Mouse (Mus musculus) liver, embryonic 16.5 days (tissue): ENCODE measurements around the gene Frmd4a. TPM values are rescaled to one million over a fixed set of nuclear protein-coding genes. Genes with fewer than 3 reads are reported as not detected.

Source experiments
- ATAC-seq: fragments of 200-750 bp; cut with Nextera tagmentation; 2 replicates; pipeline ENCODE4 v1.8.0; 2017; ENCODE audit warnings: low read depth, mild to moderate bottlenecking, moderate number of reproducible peaks, moderate library complexity
- H3K27ac ChIP-seq: fragments of 300-500 bp; sonication (generic); 2 replicates; pipeline ENCODE4 v1.5.1; 2014; ENCODE audit warnings: mild to moderate bottlenecking, low read length
- H3K27me3 ChIP-seq: fragments of 300-500 bp; sonication (generic); 2 replicates; pipeline ENCODE4 v1.6.1; 2014; ENCODE audit warnings: low read depth, low read length, mixed read lengths; ENCODE audit not compliant: control insufficient read depth, insufficient read depth
- H3K36me3 ChIP-seq: fragments of 300-500 bp; sonication (generic); 2 replicates; pipeline ENCODE4 v1.6.1; 2014; ENCODE audit warnings: mild to moderate bottlenecking; ENCODE audit not compliant: control insufficient read depth, insufficient read depth
- H3K4me1 ChIP-seq: fragments of 300-500 bp; sonication (generic); 2 replicates; pipeline ENCODE4 v1.6.1; 2014; ENCODE audit warnings: low read depth, low read length, mixed read lengths; ENCODE audit not compliant: control insufficient read depth
- H3K4me2 ChIP-seq: fragments of 300-500 bp; sonication (generic); 2 replicates; pipeline ENCODE4 v1.6.1; 2014; ENCODE audit warnings: low read depth, low read length, mixed read lengths
- H3K4me3 ChIP-seq: fragments of 300-500 bp; sonication (generic); 2 replicates; pipeline ENCODE4 v1.5.1; 2014; ENCODE audit warnings: low read depth, mild to moderate bottlenecking, low read length
- H3K9ac ChIP-seq: fragments of 300-500 bp; sonication (generic); 2 replicates; pipeline ENCODE4 v1.6.1; 2014; ENCODE audit warnings: low read depth, low read length
- H3K9me3 ChIP-seq: fragments of 300-500 bp; sonication (generic); replicated peaks from 2 replicates; pipeline ENCODE4 v1.6.1; 2016; ENCODE audit warnings: low read length; ENCODE audit not compliant: control insufficient read depth
- WGBS: fragments of 180-500 bp; shearing (Covaris S2); extraction: QIAGEN DNeasy Blood & Tissue Kit; methylation state at CpG from one replicate; pipeline ENCODE4 v1.1.7; 2014; ENCODE audit not compliant: insufficient replicate concordance; 5-methylcytosine and 5-hydroxymethylcytosine counted together
- polyA plus RNA-seq: library from polyadenylated mRNA; unstranded; fragments of >200 nt; fragmentation: Nextera tagmentation; extraction: Ambion mirVana; gene quantifications from 2 replicates; pipeline ENCODE4 v1.2.1, GENCODE M21; 2015

Gene Frmd4a
- polyA plus RNA-seq, 1 experiment from 2014 or later, result 19.8 TPM

GRCm38 (mm10) chr2:4421757-4422156 is 404.2 kb downstream of the Frmd4a start:
- Histone ChIP-seq H3K4me2 (no peak overlapping the region), H3K4me1 (no peaks in the 10 kb centered on the region), H3K9me3 (no peaks in the 10 kb centered on the region), H3K4me3 (no peak overlapping the region), H3K9ac (no peak overlapping the region), H3K27me3 (no peaks in the 10 kb centered on the region), H3K36me3 (no peaks in the 10 kb centered on the region), H3K27ac (no peak overlapping the region)
- ATAC-seq, result no peak
- 57% methylated on average over 2 of the region's 2 CpGs for WGBS

GRCm38 (mm10) chr2:4423896-4424295 is 406.4 kb downstream of the Frmd4a start:
- Histone ChIP-seq H3K4me1 (no peaks in the 10 kb centered on the region), H3K9ac (no peak overlapping the region), H3K9me3 (no peaks in the 10 kb centered on the region), H3K36me3 (no peaks in the 10 kb centered on the region), H3K27me3 (no peaks in the 10 kb centered on the region), H3K4me2 (no peak overlapping the region), H3K4me3 (no peak overlapping the region), H3K27ac (no peak overlapping the region)
- 69% methylated on average over 6 of the region's 6 CpGs for WGBS
- no peak for ATAC-seq

GRCm38 (mm10) chr2:4428407-4428855 is 410.9 kb downstream of the Frmd4a start:
- Histone ChIP-seq H3K4me2 (no peak overlapping the region), H3K9ac (no peak overlapping the region)
- WGBS, result 27% methylated on average over 7 of the region's 7 CpGs

GRCm38 (mm10) chr2:4433119-4433518 is 415.6 kb downstream of the Frmd4a start:
- no peaks in the 10 kb centered on the region for H3K36me3 ChIP-seq
- WGBS, result 15% methylated on average over 4 of the region's 4 CpGs

More at GRCm38 (mm10) chr2:4428407-4428855, 410.9 kb downstream of the Frmd4a start:
- H3K36me3 ChIP-seq, result no peaks in the 10 kb centered on the region
- ATAC-seq, result no peak
- no peaks in the 10 kb centered on the region for H3K9me3 ChIP-seq
- H3K27ac ChIP-seq, result no peak overlapping the region
- H3K27me3 ChIP-seq, result no peaks in the 10 kb centered on the region
- H3K4me1 ChIP-seq, result no peaks in the 10 kb centered on the region
- H3K4me3 ChIP-seq, result no peak overlapping the region

GRCm38 (mm10) chr2:4435051-4435450 is 417.5 kb downstream of the Frmd4a start:
- no peaks in the 10 kb centered on the region for H3K9me3 ChIP-seq
- H3K27ac ChIP-seq, result no peak overlapping the region
- no peaks in the 10 kb centered on the region for H3K27me3 ChIP-seq
- ATAC-seq, result no peak
- 51% methylated on average over 8 of the region's 8 CpGs for WGBS
- H3K4me3 ChIP-seq, result no peak overlapping the region
- no peaks in the 10 kb centered on the region for H3K36me3 ChIP-seq
- H3K9ac ChIP-seq, result no peak overlapping the region
- H3K4me1 ChIP-seq, result no peaks in the 10 kb centered on the region
- H3K4me2 ChIP-seq, result no peak overlapping the region

More at GRCm38 (mm10) chr2:4433119-4433518, 415.6 kb downstream of the Frmd4a start:
- ATAC-seq, result no peak
- Histone ChIP-seq H3K4me2 (no peak overlapping the region), H3K4me1 (no peaks in the 10 kb centered on the region), H3K27me3 (no peaks in the 10 kb centered on the region), H3K27ac (no peak overlapping the region), H3K9me3 (no peaks in the 10 kb centered on the region), H3K4me3 (no peak overlapping the region), H3K9ac (no peak overlapping the region)

GRCm38 (mm10) chr2:4436361-4437231 is 419.1 kb downstream of the Frmd4a start:
- Histone ChIP-seq H3K9ac (no peak overlapping the region), H3K27me3 (no peaks in the 10 kb centered on the region), H3K4me2 (no peak overlapping the region), H3K4me1 (no peaks in the 10 kb centered on the region), H3K27ac (no peak overlapping the region), H3K36me3 (no peaks in the 10 kb centered on the region), H3K4me3 (no peak overlapping the region), H3K9me3 (no peaks in the 10 kb centered on the region)
- WGBS, result 67% methylated on average over 19 of the region's 19 CpGs
- ATAC-seq, result no peak

- Histone ChIP-seq H3K27ac (no peak overlapping the region), H3K4me3 (no peak overlapping the region), H3K4me2 (no peak overlapping the region), H3K9ac (no peak overlapping the region), H3K4me1 (no peaks in the 10 kb centered on the region), H3K36me3 (no peaks in the 10 kb centered on the region), H3K9me3 (no peaks in the 10 kb centered on the region), H3K27me3 (no peaks in the 10 kb centered on the region)
- 29% methylated on average over 7 of the region's 7 CpGs for WGBS
- no peak for ATAC-seq
These were observed 421.2 kb downstream of the Frmd4a start for GRCm38 (mm10) chr2:4438739-4439138.

GRCm38 (mm10) chr2:4439909-4440308 is 422.4 kb downstream of the Frmd4a start:
- H3K4me1 ChIP-seq, result no peaks in the 10 kb centered on the region
- no peaks in the 10 kb centered on the region for H3K27me3 ChIP-seq
- no peak overlapping the region for H3K4me3 ChIP-seq
- no peak overlapping the region for H3K9ac ChIP-seq
- WGBS, result 52% methylated on average over 4 of the region's 4 CpGs
- H3K9me3 ChIP-seq, result no peaks in the 10 kb centered on the region
- H3K4me2 ChIP-seq, result no peak overlapping the region
- no peaks in the 10 kb centered on the region for H3K36me3 ChIP-seq
- no peak for ATAC-seq
- no peak overlapping the region for H3K27ac ChIP-seq

GRCm38 (mm10) chr2:4441840-4442239 is 424.3 kb downstream of the Frmd4a start:
- 82% methylated on average over 4 of the region's 4 CpGs for WGBS
- Histone ChIP-seq H3K27ac (no peak overlapping the region), H3K9me3 (no peaks in the 10 kb centered on the region), H3K4me2 (no peak overlapping the region), H3K36me3 (no peaks in the 10 kb centered on the region), H3K9ac (no peak overlapping the region), H3K27me3 (no peaks in the 10 kb centered on the region), H3K4me1 (no peaks in the 10 kb centered on the region), H3K4me3 (no peak overlapping the region)
- no peak for ATAC-seq
